Mouse (Mus musculus) gastrocnemius, postnatal 14 days (tissue): ENCODE results near the gene Adamts2. TPM values are rescaled to one million over a fixed set of nuclear protein-coding genes. Genes with fewer than 3 reads are reported as not detected.

ENCODE experiments used
- DNase-seq: peaks from one replicate; pipeline ENCODE4 v3.0.0; 2021; ENCODE audit warnings: mixed read lengths
- intact Hi-C: fragments of 180-260 bp; cut with DNase I; formaldehyde crosslinking; loops from one replicate; pipeline ENCODE4 v1.15.1; 2025; ENCODE audit warnings: low total_unique reads
- total RNA-seq, 2 experiments: library from RNA; stranded (reverse); gene quantifications; 2 replicates each; pipeline ENCODE4 v1.2.3; 2021

The Adamts2 gene
- total RNA-seq, 2 experiments from 2014 or later: 19.0 to 26.6 TPM

GRCm38 (mm10) chr11:50771006-50771405, 169.1 kb downstream of the Adamts2 start:
- intact Hi-C loops: no loop called here
- DNase-seq: no peak

- no peak for DNase-seq
- intact Hi-C loops: no loop called here
Measured at GRCm38 (mm10) chr11:50797674-50798073, 195.8 kb downstream of the Adamts2 start.

- intact Hi-C loops: no loop called here
- no peak for DNase-seq
Measured at GRCm38 (mm10) chr11:50798836-50799235, 197.0 kb downstream of the Adamts2 start.

GRCm38 (mm10) chr11:50814233-50814632, 212.3 kb downstream of the Adamts2 start:
- no peak for DNase-seq
- intact Hi-C loops: no loop called here

- intact Hi-C loops: no loop called here
- DNase-seq: no peak
Measured at GRCm38 (mm10) chr11:50826214-50826613, 224.3 kb downstream of the Adamts2 start.

- peak; percentile 89 for DNase-seq
- intact Hi-C loops: no loop called here
Measured at GRCm38 (mm10) chr11:50827010-50827953, 225.4 kb downstream of the Adamts2 start, which contains the start of gene Zfp354c. Gene Zfp354c (minus strand): TSS chr11:50827724.

GRCm38 (mm10) chr11:50835727-50836126, 233.8 kb downstream of the Adamts2 start:
- no peak for DNase-seq
- intact Hi-C loops: loop anchor here (10.0 kb wide), 2 partner anchors 99 to 229 kb away; partner anchors contain the start of gene Zfp354b

- intact Hi-C loops: no loop called here
- DNase-seq: peak; percentile 85
Measured at GRCm38 (mm10) chr11:50841023-50841735, 239.3 kb downstream of the Adamts2 start, which contains the start of gene Zfp879. Gene Zfp879 (minus strand): TSS chr11:50841552.

- no peak for DNase-seq
- intact Hi-C loops: no loop called here
Measured at GRCm38 (mm10) chr11:50845951-50846350, 244.1 kb downstream of the Adamts2 start.

- intact Hi-C loops: no loop called here
- DNase-seq: no peak
Measured at GRCm38 (mm10) chr11:50847047-50847446, 245.2 kb downstream of the Adamts2 start.

- no peak for DNase-seq
- intact Hi-C loops: no loop called here
Measured at GRCm38 (mm10) chr11:50848520-50849137, 246.7 kb downstream of the Adamts2 start.

- DNase-seq: no peak
- intact Hi-C loops: no loop called here
Measured at GRCm38 (mm10) chr11:50849310-50849709, 247.4 kb downstream of the Adamts2 start.

GRCm38 (mm10) chr11:50850177-50850735, 248.4 kb downstream of the Adamts2 start, which contains the start of gene Grm6:
Gene Grm6 (plus strand): TSS chr11:50850685.
- intact Hi-C loops: no loop called here
- no peak for DNase-seq

- DNase-seq: no peak
- intact Hi-C loops: no loop called here
Measured at GRCm38 (mm10) chr11:50850989-50851601, 249.2 kb downstream of the Adamts2 start.

Other genes with a start within 250 kb of the Adamts2 start
- not detected for gene Cby3, start 247.6 kb upstream of the Adamts2 start, total RNA-seq
- 10 to 100 TPM; 77.9 to 81.6 TPM for gene Hnrnph1, start 225.1 kb upstream of the Adamts2 start, total RNA-seq
- gene Rufy1, start 171.0 kb upstream of the Adamts2 start, total RNA-seq: 10 to 100 TPM; 17.4 to 18.2 TPM
- gene Zfp354c, start 225.6 kb downstream of the Adamts2 start, total RNA-seq: 1 to 10 TPM; 6.8 to 8.0 TPM
- 1 to 10 TPM in 1 of 2 experiments, under 1 TPM in 1; 0.92 to 1.0 TPM for gene Zfp879, start 239.5 kb downstream of the Adamts2 start, total RNA-seq
- gene Grm6, start 248.6 kb downstream of the Adamts2 start, total RNA-seq: not detected